Mouse (Mus musculus) forelimb bud, embryonic 11.5 days (tissue): ENCODE data around the gene Dap3.
"Not testable (repeated sequence)": the region's sequence is repeated elsewhere in the genome, so short reads cannot be mapped to it uniquely, and the experiment has no call there.

Experiments used
- DNase-seq: peaks from one replicate; pipeline ENCODE4 v3.0.0-alpha.2; 2012; ENCODE audit warnings: low read depth, low spot score

Gene Dap3

DNA sequence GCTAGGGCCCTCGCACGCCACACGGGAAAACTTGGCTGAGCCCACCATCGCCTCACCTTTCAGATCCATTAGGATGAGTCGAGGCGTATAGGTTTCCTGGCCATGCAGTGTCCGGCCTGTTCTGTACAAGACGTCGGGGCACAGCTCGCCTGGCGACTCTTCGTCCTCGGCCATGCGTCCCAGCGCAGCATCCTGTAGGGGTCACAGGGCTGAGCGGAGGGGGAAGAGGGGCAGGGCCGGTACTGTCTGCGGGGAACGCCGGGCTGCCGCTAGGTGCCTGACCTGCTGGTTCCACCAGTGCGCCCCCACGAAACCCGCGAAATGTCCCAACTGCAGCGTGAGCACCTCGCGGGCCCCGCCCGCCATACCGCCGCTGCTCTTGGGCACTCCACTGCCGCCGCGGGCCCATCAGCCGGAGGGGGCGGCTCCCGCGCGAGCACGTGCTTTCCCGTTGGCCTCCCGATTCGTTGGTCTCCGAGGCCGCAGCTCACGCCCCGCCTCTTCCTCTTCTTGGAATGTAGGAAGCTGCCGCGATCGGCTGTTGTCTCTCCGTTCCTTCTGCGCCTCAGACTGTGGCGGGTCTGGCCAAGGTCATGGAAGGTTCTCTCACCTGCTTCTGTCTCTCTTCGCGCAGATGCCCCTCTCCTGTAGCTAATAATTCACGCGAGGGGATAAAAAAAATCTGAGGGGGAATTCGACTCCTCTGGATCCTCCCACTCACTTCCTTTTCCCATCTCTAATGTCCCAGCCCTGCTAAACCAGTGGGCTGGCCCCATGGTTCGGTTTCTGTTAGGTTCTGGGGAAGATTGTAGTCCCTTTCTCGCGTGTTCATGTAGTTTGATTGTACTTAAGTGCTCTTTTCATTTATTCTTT lies 37.2 kb downstream of the Dap3 start, which contains the start of gene Msto1:
Gene Msto1, minus strand, starts transcription at position 489 of the 873 bp plus-strand sequence.
- DNase-seq, result peak; percentile 81

- no peak for DNase-seq
Observed at GRCm38 (mm10) chr3:88912585-88912984, 38.4 kb downstream of the Dap3 start.

- DNase-seq, result no peak
Observed at GRCm38 (mm10) chr3:88906393-88907159, 44.4 kb downstream of the Dap3 start.

GRCm38 (mm10) chr3:88905741-88906140 lies 45.2 kb downstream of the Dap3 start:
- no peak for DNase-seq

GRCm38 (mm10) chr3:88905209-88905608 lies 45.8 kb downstream of the Dap3 start:
- DNase-seq, result no peak

GRCm38 (mm10) chr3:88904803-88905202 lies 46.2 kb downstream of the Dap3 start:
- no peak for DNase-seq

GRCm38 (mm10) chr3:88893011-88893410 lies 58.0 kb downstream of the Dap3 start:
- not testable (repeated sequence) for DNase-seq

DNA sequence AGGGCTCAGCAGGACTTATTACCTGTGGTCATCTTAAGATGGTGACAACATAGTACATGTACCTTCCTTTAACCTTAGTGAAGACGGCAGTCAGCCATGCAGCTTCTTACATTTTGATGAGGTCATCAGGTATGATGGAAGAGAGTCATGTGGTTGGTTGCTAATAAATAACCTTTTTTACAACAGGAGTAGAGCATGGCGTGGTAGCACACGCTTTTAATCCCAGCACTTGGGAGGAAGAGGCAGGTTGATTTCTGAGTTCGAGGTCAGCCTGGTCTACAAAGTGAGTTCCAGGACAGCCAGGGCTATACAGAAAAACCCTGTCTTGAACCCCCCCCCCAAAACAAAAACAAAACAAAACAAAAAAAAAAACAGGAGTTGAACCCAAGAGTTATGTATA lies 68.4 kb downstream of the Dap3 start:
- DNase-seq, result not testable (repeated sequence)
